Mouse (Mus musculus) mesoderm, embryonic 11.5 days (tissue): Measurements from ENCODE around the gene Pkn3.

Source experiments
- DNase-seq: peaks from one replicate; pipeline ENCODE4 v3.0.0-alpha.2; 2012; ENCODE audit warnings: low read depth, low spot score

Gene Pkn3

DNA sequence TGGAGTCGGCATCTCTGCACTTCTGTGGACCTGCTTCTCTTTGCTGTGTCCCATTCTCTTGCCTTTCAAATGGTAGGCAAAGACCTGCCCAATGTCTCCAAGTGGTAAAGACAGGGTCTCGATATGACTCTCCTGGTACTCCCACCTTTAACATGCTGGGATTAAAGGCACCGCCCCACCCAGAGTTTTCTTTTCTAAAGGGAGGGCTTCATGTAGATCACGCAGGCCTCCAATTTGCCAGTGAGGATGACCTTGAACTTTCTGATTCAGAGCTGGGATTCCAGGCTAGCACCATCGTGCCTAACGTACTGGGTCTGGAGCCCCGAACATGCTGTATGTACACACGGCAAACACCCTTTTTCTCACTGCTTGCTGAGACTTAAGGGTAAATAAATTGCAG lies 14.2 kb upstream of the Pkn3 start:
- no peak for DNase-seq

DNA sequence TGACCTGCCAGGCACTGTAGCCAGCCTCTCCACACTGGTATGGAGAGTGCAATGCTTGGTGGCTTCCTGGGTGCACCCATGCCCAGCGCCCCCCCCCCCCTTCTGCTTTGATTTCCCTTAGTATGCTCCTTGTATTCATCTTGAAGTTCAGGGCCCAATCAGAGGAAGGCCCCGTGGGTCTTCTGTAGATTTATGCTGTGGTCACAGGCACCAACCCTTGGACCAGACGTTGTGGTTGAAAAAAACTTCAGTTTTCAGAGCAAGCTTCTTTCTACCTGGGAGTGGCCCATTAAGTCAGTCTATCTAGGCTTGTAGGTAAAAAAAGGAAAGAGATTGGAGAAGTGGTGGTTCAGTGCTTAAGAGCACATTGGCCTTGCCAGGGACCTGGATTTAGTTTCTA lies 13.7 kb upstream of the Pkn3 start:
- DNase-seq, result no peak

DNA sequence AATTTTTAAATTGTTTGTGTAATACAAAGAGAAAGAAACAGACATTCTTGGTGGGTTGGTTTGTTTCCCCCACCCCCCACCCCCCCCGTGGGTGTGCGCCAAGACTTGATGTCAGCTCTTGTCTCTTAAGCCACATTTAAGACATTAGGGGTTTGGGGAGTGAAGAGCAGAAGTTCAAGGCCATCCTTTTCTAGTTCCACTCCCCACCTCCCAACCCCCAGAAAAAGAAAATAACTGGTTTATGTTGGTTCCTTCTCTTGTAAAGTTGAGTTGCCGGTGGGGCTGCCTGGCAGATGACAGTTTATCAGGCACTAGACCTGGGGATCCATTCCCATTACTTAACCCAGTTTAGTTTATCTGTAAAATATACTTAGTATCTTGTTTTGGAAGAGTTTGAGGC lies 13.2 kb upstream of the Pkn3 start:
- no peak for DNase-seq

DNA sequence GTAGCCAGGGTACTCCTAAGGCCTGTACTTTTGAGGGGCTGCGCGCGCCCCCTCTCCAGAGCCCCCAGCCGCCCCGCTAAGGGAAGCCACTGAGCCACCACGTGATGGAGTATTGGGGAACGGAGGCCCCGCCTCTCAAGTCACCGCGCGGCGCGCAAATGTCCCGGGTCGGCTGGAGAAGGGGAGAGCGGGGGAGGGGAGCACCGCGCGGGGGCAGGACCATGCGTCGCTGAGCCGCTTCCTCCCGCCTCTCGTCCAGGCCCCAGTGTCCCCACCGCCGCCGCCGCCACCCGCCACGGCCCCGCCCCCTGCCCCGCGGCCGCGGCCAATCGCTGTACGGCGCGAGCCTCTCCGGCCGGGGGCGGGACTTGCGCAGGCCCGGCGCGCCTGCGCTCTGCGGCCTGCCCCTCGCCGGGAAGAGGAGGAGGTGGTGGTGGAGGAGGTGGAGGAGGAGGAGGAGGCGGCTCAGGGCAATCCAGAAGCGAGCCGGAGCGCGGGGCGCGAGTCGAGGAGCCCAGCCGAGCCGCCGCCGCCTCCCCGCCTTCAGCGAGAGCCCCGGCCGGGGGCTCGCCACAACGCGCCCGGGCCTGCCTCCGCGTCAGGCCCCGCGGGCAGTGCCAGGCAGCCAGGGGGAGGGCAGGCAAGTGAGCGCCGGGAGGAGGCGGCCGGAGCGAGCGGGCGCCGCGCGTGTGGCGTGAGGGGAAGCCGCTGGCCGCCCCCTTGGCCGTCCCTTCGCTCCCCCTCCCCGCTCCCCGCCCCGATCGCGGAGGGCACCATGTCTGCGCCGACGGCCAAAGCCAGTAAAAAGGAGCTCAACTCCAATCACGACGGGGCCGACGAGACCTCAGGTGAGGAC lies 11.2 kb upstream of the Pkn3 start:
- peak; percentile 98 for DNase-seq

DNA sequence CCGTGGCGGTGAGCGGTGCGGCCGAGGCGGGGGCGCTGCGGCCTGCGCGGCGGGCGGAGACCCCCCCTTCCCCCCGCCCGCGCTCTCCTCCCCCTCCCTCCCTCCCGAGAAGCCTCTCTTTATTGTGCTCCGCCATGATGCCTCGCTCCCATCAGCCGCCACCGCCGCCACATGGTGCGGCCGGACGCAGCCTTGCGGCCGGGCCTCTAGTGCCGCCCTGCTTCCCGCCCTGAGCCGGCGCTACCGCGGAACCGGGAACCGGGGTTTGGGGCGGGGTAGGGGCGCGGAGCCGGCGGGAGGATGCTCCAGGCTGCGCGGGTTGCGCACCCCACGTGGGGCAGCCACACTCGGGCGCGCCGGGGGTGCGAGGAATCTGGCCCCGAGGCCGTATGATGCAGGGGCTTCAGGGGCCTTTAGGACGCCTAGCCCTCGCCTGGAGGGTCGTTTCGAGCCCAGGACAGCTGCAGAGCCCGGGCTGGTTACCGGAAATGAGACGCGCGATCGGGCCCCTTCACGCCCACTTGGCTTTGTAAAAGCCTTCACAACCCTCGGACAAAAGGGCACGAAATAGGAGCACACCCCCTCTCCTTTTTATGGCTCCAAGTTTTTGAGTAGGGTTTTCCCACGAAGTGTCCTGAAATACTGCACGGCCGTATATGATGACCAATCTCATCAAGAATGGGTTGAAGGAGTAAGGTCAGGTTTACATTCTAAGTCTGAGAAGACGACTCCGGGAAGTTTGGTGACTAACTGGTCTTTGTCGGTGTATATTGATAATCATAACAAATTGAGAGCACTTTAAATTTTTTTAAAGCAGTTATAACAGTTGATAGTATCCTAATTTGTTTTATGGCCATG lies 10.2 kb upstream of the Pkn3 start:
- DNase-seq, result no peak

DNA sequence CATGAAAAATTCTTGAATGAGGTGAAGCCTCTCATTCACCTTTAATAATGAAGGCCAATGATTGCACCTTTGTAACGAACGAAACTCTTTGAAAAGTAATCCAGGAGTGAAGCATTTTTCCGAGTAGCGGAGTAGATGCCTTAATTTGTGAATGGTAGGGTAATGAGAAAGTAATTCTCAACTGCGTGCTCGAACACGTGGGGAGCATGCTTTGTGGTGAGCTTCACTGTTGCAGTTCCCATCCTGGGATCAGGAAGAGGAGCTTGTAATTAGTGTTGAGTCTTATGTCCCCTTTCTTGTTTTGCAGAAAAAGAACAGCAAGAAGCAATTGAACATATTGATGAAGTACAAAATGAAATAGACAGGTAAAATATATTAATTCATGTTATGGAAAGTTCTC lies 9.5 kb upstream of the Pkn3 start:
- no peak for DNase-seq

DNA sequence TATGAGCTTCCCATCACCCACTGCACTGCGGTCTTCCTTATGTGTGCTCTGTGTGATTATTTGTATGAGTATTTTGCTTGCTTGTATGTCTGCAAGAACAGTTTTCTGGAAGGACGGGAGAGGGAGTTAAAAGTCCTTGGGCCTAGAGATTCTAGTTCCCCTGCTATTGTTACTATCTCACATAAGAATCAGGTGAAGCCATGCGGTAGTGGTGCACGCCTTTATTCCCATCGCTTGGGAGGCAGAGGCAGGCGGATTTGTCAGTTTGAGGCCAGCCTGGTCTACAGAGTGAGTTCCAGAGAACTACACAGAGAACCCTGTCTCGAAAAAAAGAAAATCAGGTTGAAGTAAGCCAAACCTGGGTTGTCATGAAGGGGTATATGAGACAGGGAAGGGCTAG lies 4.6 kb upstream of the Pkn3 start:
- DNase-seq, result no peak

DNA sequence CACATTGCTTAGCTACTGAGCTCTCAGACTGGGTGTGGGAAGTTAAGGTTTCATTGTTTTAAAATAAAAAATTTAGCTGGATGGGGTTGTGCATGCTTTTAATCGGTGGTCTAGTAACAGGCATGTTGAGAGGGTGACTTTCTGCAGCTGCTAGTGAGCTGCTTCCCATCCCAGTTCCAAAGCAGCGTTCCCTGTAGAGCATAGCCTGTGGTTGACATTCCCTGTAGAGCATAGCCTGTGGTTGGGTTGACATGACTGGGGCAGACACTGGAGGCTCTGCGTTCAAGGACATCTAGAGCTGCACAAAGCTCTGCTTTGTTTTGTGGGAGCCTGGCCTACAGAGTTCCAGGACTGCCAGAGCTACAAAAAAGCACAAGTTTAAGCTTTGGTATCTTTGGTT lies 4.2 kb upstream of the Pkn3 start:
- no peak for DNase-seq

DNA sequence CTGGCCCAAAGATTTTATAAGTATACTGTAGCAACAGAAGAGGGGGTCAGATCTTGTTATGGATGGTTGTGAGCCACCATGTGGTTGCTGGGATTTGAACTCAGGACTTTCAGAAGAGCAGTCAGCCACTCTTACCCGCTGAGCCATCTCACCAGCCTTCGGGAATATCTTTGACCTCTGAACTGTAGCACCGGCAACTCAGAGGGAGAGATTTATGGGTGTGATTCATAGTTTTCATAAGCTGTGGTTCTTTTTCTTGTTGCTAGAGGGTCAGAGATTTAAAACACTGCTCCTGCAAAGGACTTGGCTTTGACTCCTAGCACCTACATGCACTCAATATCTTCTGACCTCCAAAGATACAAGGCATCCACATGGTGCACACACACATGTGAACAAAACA lies 1.9 kb upstream of the Pkn3 start:
- DNase-seq, result no peak

DNA sequence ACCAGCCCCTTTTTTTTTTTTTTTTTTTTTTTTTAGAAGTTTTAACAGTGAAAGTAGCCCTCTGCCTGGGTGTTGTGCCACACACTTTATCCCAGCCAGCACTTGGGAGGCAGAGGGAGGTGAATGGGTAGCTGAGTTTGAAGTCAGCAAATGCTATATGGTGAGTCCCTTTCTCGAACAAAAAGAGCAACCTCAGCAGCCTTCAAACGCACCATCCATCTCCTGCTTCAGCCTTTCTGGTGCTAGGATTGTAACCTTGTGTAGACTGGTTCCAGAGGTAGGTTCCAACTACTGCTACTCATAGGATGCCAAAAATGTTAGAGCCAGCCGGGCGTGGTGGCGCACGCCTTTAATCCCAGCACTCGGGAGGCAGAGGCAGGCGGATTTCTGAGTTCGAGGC lies 1.0 kb upstream of the Pkn3 start:
- no peak for DNase-seq

DNA sequence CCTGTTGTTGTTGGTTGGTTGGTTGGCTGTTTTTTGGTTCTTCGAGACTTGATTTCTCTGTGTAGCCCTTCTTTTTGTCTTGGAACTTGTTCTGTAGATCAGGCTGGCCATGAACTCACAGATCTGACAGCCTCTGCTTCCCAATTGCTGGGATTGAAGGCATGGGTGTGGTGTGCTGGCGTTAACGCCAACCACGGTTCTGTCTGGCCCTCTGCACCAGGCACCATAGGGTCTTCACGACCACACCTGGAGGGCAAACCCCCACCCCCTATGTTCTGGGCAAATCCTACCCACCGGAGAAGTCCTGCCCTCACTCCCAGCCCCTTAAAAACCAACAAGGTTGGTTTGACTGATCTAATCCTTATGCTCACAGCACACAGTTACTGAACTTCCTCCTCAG lies 525 bp upstream of the Pkn3 start:
- no peak for DNase-seq

DNA sequence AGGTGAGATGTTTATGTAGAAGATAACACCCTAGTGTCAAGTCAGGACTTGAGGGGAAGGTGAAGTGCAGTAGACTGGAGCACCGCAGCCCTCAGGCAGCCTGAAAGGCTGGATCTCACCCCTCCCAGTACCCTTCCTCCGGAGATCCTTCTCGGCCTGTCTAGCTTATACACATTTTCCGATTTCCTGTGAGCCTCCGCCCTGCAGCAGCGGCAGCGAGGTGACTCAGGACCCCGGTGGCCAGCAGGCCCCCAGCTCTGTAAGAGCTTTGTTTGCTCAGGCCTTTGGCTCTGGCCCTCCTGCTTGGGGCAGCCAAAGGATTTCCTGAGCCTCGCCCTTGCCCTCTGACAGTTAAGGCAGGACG lies 847 bp downstream of the Pkn3 start:
- DNase-seq, result no peak

DNA sequence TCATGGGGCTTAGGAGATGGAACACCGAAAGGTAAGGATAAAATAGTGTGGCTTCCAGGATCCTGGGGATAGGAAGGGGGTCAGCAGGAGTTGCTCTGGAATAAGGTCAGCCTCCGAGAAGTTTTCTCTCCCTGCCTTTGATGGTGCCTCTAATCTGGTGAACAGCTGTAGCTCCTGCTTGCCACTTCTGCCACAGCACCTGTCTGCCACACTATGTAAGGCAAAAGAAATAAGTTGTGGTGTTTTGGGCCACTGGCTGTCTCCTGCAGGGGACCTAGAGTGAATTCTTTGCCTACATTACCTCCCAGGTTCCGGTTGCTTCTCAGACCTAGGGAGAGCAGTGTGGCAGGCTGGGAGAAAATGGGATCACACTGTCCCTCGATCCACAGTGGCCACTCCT lies 1.3 kb downstream of the Pkn3 start:
- DNase-seq, result no peak

DNA sequence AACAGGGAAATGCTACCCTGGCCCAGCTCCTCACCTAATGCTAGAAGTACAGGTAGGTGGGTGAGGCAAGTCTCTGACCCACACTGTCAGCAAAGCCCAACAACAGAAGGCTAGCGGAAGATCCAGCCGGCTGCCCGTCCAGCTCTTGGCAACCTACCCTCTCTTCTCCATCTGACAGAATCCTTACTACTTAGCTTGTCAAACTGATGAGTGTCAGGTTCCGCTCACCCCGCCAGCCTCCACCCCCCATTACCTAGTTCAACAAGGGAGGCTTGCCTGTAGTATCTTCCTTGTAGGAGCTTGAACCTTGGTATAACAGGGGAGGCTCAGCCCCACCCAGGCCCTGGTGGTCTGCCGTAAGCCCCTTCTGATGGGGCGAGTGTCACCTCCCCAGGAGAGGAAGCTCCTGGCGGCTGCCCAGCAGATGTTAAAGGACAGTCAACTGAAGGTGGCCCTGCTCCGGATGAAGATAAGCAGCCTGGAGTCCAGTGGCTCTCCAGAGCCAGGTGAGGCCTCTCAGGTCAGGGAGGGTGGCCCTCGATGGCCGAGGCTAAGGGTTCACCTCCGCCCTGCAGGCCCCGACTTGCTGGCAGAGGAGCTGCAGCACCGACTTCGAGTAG lies 2.8 kb downstream of the Pkn3 start:
- DNase-seq, result no peak

DNA sequence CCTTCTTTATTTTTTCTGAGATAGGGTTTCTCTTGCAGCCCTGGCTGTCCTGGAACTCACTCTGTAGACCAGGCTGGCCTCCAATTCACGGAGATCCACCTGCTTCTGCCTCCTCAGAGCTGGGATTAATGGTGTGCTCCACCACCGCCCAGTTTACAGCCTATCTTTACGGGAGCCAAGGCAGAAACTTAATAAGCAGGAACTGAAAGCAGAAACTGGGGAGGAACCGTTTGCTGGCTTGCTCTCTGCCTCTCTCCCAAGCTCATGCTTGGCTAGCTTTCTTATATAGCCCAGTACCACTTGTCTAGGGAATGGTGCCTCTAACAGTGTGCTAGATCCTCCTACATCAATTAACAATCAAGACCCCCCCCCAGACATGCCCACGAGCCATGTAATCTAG lies 6.6 kb downstream of the Pkn3 start:
- DNase-seq, result no peak

DNA sequence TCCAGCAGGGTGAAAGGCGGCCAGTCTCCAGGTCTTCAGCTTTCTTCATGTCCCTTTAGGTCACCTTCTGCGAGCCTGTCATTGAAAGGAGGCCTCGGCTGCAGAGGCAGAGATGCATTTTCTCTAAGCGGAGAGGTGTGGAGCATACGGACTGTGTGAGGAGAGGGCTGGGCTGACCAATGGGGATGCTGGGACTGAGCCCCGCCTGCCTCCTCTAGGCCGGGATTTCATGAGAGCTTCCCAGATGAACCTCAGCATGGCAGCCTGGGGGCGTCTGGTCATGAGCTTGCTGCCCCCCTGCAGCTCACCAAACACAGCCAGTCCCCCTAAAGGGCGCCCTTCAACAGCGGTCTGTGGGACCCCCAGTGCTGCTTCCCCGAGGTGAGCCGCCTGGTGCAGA lies 7.1 kb downstream of the Pkn3 start:
- no peak for DNase-seq

DNA sequence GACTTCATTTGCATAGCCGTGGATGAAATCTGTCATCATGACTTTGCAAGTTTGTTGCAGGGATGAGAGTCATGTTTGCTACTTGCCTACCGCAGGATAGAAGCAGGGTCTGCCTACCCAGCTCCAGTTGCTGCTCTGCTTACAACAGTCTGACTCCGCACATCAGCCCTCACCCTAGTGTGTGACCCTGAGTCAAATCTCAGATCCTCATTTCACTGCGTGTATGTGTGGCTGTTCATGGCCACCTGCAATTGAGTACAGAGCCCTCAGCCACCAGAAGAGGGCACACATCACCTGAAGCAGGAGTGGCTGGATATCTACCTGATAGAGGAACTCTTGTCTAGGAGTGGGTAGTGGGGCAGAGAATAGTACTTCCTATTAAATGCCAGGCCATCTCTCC lies 9.8 kb downstream of the Pkn3 start:
- DNase-seq, result no peak

DNA sequence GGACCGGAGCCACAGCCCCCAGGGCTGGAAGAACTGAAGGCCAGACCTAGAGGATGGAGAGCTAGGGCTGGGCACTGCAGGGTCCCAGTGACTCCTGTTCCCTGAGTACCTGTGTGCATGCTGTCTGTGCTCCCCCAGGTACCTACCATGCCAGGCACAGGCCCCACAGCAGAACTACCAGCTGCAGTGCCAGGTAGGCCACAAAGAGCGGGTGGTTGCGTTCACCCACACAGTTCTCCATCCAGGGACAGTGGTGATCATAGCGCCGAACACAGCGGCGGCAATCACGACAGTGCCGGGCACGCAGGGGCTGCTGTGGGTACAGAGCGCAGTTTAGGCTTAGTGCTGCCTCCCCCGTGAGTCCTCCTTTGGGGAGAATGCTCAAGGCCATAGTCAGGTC lies 14.0 kb downstream of the Pkn3 start:
- no peak for DNase-seq

DNA sequence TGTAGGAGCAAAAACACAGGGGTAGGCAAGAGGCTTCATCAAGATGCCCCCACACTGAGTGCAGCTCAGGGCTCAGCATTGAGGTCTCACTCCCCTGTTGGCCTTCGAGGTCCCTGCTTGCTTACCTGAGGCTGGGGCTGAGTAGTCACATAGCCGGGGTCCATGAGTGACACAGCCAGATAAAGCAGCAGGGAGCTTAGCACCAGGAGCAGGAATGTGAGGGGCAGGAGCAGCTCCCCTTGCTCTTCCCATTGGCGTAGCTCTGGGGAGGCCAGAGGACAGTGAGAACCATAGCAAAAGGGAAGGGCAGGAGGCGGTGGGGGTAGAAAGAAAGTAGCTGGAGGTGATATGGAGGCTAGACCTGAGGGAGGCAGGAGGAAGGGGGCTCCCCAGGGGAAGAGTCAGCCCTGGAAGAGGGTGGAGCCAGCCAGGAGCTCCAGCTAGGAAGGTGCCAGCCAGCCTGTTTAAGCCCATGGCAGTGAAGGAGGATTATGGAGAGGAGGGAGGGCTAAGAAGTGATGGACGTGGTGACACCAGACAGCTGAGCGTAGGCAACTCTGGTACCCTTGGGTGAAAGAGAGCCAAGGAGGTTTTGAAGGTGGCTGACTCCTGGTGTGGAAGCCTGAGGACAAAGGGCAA lies 14.9 kb downstream of the Pkn3 start:
- no peak for DNase-seq

DNA sequence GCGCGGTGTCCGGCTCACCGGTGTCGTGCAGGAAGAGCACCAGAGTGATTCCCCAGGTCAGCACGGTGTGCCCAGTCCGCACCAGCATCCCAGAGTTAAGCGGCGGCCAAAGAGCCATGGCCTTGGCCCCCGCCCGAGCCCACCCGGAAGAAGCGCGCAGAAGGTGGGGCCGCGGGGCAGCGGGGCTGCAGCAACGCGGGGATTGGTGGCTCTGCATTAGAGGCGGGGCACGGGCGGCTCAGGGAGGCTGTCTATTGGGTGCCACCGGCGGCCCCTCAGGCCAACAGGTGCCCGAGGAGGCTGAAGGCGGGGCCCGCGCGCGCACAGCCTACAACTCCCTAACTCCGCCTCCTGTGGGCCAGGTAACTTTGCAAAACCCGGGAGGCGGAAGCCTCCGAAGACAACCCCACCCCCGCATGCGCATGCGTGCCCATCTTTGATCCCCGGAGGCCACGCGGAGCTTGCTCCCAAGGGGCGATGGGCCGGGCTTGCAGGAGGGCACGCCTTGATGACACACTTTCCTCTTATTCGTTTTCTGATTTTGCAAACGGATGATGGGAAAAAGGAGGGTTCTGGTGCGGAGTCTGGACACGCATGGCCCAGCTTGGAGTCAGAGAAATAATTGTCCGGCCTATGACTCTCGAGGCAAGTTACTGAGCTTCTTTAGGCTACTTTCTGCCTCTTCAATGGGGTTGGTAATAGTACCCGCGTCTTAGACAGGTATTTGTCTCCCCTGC lies 16.2 kb downstream of the Pkn3 start, which contains the start of gene Zdhhc12:
Gene Zdhhc12, minus strand, starts transcription at position 178 of the 737 bp plus-strand sequence.
- DNase-seq, result peak; percentile 96

DNA sequence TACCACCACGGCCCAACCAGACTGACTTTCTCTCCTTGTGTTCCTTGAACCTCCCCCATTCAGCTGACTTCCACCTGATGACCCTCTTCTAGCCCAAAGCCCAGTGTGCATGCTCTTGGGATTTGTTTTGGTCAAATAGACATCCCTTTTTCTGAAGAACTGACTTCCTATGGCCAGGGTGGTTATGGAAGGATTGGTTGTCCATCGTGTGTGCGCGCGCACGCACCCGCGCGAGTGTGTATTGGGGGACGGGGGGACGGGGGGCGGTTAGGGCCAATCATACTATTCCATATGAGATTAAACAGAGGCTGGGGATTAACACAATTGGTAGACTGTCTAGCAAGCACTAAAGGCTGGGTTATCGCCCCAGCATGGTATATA lies 16.7 kb downstream of the Pkn3 start:
- no peak for DNase-seq
